Mouse (Mus musculus) heart, embryonic 13.5 days (tissue): ENCODE data around the gene Btbd2. TPM values are rescaled to one million over a fixed set of nuclear protein-coding genes. Genes with fewer than 3 reads are reported as not detected.
A peak's percentile ranks its signal among the peaks of the same experiment; 100 is the strongest.

Experiments
- ATAC-seq: fragments of 200-750 bp; cut with Nextera tagmentation; 2 replicates; pipeline ENCODE4 v1.8.0; 2017; ENCODE audit warnings: moderate TSS enrichment; ENCODE audit not compliant: insufficient number of reproducible peaks, low FRiP score, low TSS enrichment; ENCODE audit errors: extremely low read depth
- H3K27ac ChIP-seq: fragments of 300-500 bp; sonication (generic); replicated peaks from 2 replicates; pipeline ENCODE4 v1.5.1; 2015; ENCODE audit warnings: moderate library complexity, mild to moderate bottlenecking, inconsistent platforms
- H3K27me3 ChIP-seq: fragments of 300-500 bp; sonication (generic); replicated peaks from 2 replicates; pipeline ENCODE4 v1.6.1; 2015; ENCODE audit warnings: mild to moderate bottlenecking, inconsistent platforms
- H3K36me3 ChIP-seq: fragments of 300-500 bp; sonication (generic); 2 replicates; pipeline ENCODE4 v1.6.1; 2015; ENCODE audit warnings: mild to moderate bottlenecking, inconsistent platforms
- H3K4me1 ChIP-seq: fragments of 300-500 bp; sonication (generic); 2 replicates; pipeline ENCODE4 v1.6.1; 2015; ENCODE audit warnings: inconsistent platforms
- H3K4me2 ChIP-seq: fragments of 300-500 bp; sonication (generic); 2 replicates; pipeline ENCODE4 v1.6.1; 2015; ENCODE audit warnings: inconsistent platforms, mild to moderate bottlenecking, moderate library complexity
- H3K4me3 ChIP-seq: fragments of 300-500 bp; sonication (generic); 2 replicates; pipeline ENCODE4 v1.5.1; 2015; ENCODE audit warnings: moderate library complexity, mild to moderate bottlenecking, inconsistent platforms
- H3K9ac ChIP-seq: fragments of 300-500 bp; sonication (generic); 2 replicates; pipeline ENCODE4 v1.6.1; 2015; ENCODE audit warnings: inconsistent platforms, mild to moderate bottlenecking, moderate library complexity
- H3K9me3 ChIP-seq: fragments of 300-500 bp; sonication (generic); 2 replicates; pipeline ENCODE4 v1.6.1; 2016; ENCODE audit warnings: inconsistent platforms
- WGBS: fragments of 180-500 bp; shearing (Covaris S2); methylation state at CpG from one replicate; pipeline ENCODE4 v1.1.7; 2015; ENCODE audit warnings: mixed read lengths; 5-methylcytosine and 5-hydroxymethylcytosine counted together
- polyA plus RNA-seq: library from polyadenylated mRNA; unstranded; fragments of >200 nt; fragmentation: Nextera tagmentation; extraction: Ambion mirVana; gene quantifications from 2 replicates; pipeline ENCODE4 v1.2.1, GENCODE M21; 2015

Btbd2 gene
- 50.9 and 53.7 TPM in 2 replicates for polyA plus RNA-seq

DNA sequence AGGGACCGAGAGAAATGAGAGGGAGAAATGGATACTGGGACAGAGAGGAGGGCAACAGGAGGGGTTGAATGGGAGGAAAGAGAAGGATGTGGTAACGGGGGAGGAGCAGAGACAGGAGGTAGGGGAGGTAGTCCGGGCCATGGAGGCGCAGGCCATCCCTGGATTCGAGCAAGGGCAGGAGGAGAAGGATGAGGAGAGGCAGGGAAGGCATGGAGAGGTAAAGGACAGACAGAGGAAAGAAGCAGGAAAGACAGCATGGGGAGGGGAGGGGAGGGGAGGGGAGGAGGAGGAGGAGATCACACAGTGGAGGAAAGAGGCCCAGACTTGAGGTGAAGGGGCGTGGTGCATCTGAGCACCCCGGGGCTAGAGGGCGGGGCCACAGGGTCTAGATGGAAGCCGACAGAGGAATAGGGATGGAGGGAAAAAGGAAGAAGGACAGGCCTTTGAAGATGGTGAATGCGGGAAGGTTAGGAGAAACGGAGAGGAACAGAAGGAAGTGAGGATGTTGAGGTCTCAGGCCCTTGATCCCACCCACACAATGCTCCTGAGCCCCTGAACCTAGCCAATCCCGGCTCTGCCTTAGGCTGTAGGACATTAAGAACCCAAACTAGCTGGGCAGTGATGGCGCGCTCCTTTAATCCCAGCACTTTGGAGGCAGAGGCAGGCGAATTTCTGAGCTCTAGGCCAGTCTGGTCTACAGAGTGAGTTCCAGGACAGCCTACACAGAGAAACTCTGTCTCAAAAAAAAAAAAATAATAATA is at the start of gene Btbd2:
Gene Btbd2 (minus strand): TSS at position 209 of the 761 bp plus-strand sequence.
- peaks cover 3% of the 10 kb centered on the region for H3K36me3 ChIP-seq
- peak within 1 kb of the TSS; percentile 92 for H3K4me2 ChIP-seq
- H3K4me3 ChIP-seq = peak within 1 kb of the TSS; percentile 93
- H3K9me3 ChIP-seq = no peaks in the 10 kb centered on the region
- H3K4me1 ChIP-seq = peaks cover 42% of the 10 kb centered on the region
- H3K27ac ChIP-seq = peak within 1 kb of the TSS; percentile 86
- no peaks in the 10 kb centered on the region for H3K27me3 ChIP-seq
- H3K9ac ChIP-seq = peak within 1 kb of the TSS; percentile 99
- ATAC-seq = no peak
- 21% methylated on average over 15 of the region's 15 CpGs for whole genome bisulfite sequencing

DNA sequence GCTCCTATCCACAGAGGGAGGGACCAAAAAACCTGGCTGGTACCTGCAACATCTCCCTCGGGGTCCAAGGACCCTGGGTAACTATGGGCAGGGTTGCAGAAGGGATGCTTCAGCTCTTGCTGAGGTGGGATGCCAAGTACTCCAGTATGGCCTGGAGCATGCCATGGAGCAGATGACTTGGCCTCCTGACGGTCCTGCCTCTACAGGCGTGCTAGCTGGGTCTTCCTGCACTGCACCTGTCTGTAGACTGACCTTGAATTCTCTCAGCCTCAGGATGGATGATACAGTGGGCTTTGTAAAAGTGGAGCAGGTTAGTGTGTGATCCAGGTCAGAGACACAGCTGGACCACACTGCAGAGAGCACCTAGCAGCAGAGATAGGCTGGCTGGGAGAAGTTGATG is 48.6 kb upstream of the Btbd2 start:
- Histone ChIP-seq H3K27me3 (no peaks in the 10 kb centered on the region), H3K9me3 (no peaks in the 10 kb centered on the region), H3K9ac (no peak overlapping the region), H3K27ac (0 out of 2 replicates have a peak overlapping the region, but pooled peaks have one; percentile 5), H3K4me1 (peaks cover 43% of the 10 kb centered on the region), H3K36me3 (peaks cover 54% of the 10 kb centered on the region), H3K4me2 (no peak overlapping the region), H3K4me3 (no peak overlapping the region)
- ATAC-seq = no peak
- 67% methylated on average over 3 of the region's 3 CpGs for WGBS

DNA sequence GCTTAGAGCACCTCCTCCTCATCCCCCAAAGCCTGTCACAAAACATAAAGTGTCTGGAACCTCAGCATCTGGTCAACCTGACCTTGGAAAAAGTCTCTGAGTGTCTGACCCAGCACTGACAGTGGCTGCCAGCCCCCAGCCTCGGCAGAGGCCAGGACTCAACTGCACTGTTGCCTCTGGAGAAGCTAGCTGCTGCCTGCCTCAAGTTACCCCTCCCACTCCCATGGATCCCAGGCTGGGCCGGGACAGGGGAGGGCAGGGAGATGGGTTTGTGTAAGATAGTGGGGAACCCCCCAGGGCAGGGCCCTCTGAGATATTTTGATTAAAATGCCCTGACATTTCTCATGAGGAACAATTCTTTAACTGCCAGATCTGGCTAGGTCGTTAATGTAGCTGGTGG is 48.2 kb upstream of the Btbd2 start:
- no peaks in the 10 kb centered on the region for H3K27me3 ChIP-seq
- H3K4me2 ChIP-seq = no peak overlapping the region
- no peak for ATAC-seq
- H3K4me3 ChIP-seq = no peak overlapping the region
- H3K27ac ChIP-seq = 0 out of 2 replicates have a peak overlapping the region, but pooled peaks have one; percentile 15
- WGBS = 52% methylated on average over 3 of the region's 3 CpGs
- H3K9me3 ChIP-seq = no peaks in the 10 kb centered on the region
- H3K9ac ChIP-seq = 0 out of 2 replicates have a peak overlapping the region, but pooled peaks have one; percentile 82
- peaks cover 50% of the 10 kb centered on the region for H3K36me3 ChIP-seq
- H3K4me1 ChIP-seq = peaks cover 48% of the 10 kb centered on the region

DNA sequence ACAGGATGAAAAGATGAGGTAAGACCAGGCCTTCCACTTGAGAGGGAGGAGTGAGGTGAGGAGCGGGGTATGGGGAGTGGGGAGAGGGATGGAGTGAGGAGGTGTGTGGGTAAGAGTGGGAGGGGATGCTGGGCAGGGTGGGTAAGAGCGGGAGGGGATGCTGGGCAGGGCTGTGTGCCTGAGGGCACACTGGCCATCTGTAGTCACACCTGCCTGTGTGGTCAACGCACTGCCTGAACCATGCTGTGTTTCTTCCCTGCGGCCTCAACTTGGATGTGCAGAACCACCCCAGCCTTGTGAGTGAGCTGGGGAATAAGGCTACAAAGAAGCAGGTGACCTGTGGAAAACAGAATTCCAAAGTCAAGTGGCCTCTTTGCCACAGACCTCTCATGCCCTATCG is 47.5 kb upstream of the Btbd2 start:
- 84% methylated on average over 5 of the region's 5 CpGs for WGBS
- Histone ChIP-seq H3K36me3 (peaks cover 44% of the 10 kb centered on the region), H3K4me1 (peaks cover 53% of the 10 kb centered on the region), H3K27me3 (no peaks in the 10 kb centered on the region), H3K9ac (peak overlapping the region; percentile 82; the same call in 1 of the 2 replicates), H3K9me3 (no peaks in the 10 kb centered on the region), H3K4me2 (no peak overlapping the region), H3K27ac (0 out of 2 replicates have a peak overlapping the region, but pooled peaks have one; percentile 15), H3K4me3 (no peak overlapping the region)
- ATAC-seq = no peak

DNA sequence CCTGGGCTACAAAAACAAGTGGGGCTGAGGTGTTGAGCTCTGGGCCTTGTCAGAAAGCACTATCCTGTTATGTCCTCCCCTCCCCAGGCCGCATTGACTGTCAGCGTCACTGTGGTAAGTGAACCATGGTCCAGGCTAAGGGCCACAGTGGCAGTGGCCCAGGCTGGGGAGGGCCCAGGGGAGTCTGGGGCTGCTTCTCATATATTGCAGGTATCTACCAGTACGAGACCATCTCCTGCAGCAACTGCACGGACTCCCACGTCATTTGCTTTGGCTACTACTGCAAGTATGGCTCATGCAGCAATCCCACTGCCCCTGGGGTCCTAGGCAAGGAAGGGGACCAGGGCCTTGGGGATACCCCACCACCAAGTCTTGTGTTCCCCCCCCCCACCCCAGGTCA is 46.8 kb upstream of the Btbd2 start:
- Histone ChIP-seq H3K9ac (peak overlapping the region; percentile 82), H3K4me1 (peaks cover 59% of the 10 kb centered on the region), H3K27me3 (no peaks in the 10 kb centered on the region), H3K9me3 (no peaks in the 10 kb centered on the region), H3K4me3 (peak overlapping the region; percentile 61), H3K27ac (0 out of 2 replicates have a peak overlapping the region, but pooled peaks have one; percentile 76), H3K4me2 (peak overlapping the region; percentile 95), H3K36me3 (peaks cover 42% of the 10 kb centered on the region)
- no peak for ATAC-seq
- WGBS = 85% methylated on average over 5 of the region's 5 CpGs

- H3K9ac ChIP-seq = peak overlapping the region; percentile 82
- peak overlapping the region; percentile 95 for H3K4me2 ChIP-seq
- peaks cover 38% of the 10 kb centered on the region for H3K36me3 ChIP-seq
- 2% methylated on average over 47 of the region's 47 CpGs for WGBS
- peak overlapping the region; percentile 76 for H3K27ac ChIP-seq
- ATAC-seq = peak; percentile 80
- no peaks in the 10 kb centered on the region for H3K27me3 ChIP-seq
- no peaks in the 10 kb centered on the region for H3K9me3 ChIP-seq
- peak overlapping the region; percentile 61 for H3K4me3 ChIP-seq
- peaks cover 67% of the 10 kb centered on the region for H3K4me1 ChIP-seq
Observed at GRCm38 (mm10) chr10:80702536-80703390, 45.9 kb upstream of the Btbd2 start.

- Histone ChIP-seq H3K4me1 (peaks cover 74% of the 10 kb centered on the region), H3K36me3 (peaks cover 30% of the 10 kb centered on the region), H3K4me3 (peak within 1 kb of the TSS; percentile 61), H3K4me2 (peak within 1 kb of the TSS; percentile 95), H3K9ac (peak within 1 kb of the TSS; percentile 82), H3K27me3 (no peaks in the 10 kb centered on the region), H3K27ac (peak within 1 kb of the TSS; percentile 76), H3K9me3 (no peaks in the 10 kb centered on the region)
- peak; percentile 94 for ATAC-seq
- WGBS = under 1% methylated on average over 59 of the region's 59 CpGs
Observed at GRCm38 (mm10) chr10:80701721-80702535, 45.1 kb upstream of the Btbd2 start, which contains the start of the genes Mob3a and Izumo4. TSS of gene Mob3a (minus strand) at chr10:80701977. TSS of gene Izumo4 (plus strand) at chr10:80702184.

DNA sequence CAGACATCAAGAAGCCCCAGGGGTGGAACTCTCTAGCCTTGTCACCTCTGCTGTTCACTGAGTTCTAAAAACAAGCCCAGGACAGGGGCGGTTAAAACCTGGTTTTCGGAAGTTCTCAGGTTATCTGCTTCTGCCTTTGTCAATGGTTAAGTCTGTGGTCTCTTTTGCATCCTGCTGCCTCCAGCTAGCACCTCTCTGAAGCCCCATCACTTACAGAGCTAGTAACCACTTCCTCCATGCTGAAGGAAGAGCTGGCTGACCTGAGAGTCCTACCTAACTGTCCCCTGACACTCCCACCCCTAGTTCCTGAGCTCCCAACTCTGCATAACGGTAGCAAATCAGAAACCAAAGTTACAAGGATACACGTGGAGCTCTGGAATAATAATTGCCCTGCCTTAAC is 43.9 kb upstream of the Btbd2 start:
- Histone ChIP-seq H3K4me1 (peaks cover 81% of the 10 kb centered on the region), H3K9me3 (no peaks in the 10 kb centered on the region), H3K9ac (peak overlapping the region; percentile 81), H3K36me3 (peaks cover 18% of the 10 kb centered on the region), H3K27me3 (no peaks in the 10 kb centered on the region), H3K4me3 (peak overlapping the region; percentile 61), H3K27ac (peak overlapping the region; percentile 76; the same call in 1 of the 2 replicates), H3K4me2 (peak overlapping the region; percentile 95)
- WGBS = 34% methylated on average over 4 of the region's 4 CpGs
- no peak for ATAC-seq

- ATAC-seq = no peak
- Histone ChIP-seq H3K4me3 (peak overlapping the region; percentile 61; the same call in 1 of the 2 replicates), H3K4me1 (peaks cover 83% of the 10 kb centered on the region), H3K4me2 (peak overlapping the region; percentile 95), H3K36me3 (peaks cover 13% of the 10 kb centered on the region), H3K27me3 (no peaks in the 10 kb centered on the region), H3K9ac (peak overlapping the region; percentile 59), H3K27ac (no peak overlapping the region), H3K9me3 (no peaks in the 10 kb centered on the region)
- 84% methylated on average over 7 of the region's 7 CpGs for WGBS
Observed at GRCm38 (mm10) chr10:80700038-80700504, 43.2 kb upstream of the Btbd2 start.

- Histone ChIP-seq H3K9me3 (no peaks in the 10 kb centered on the region), H3K36me3 (peaks cover 27% of the 10 kb centered on the region), H3K4me1 (peaks cover 77% of the 10 kb centered on the region), H3K27me3 (no peaks in the 10 kb centered on the region), H3K9ac (0 out of 2 replicates have a peak overlapping the region, but pooled peaks have one; percentile 24), H3K4me2 (peak overlapping the region; percentile 24; the same call in 1 of the 2 replicates), H3K27ac (no peak overlapping the region), H3K4me3 (no peak overlapping the region)
- 87% methylated on average over 9 of the region's 9 CpGs for WGBS
- ATAC-seq = no peak
Observed at GRCm38 (mm10) chr10:80698605-80699004, 41.7 kb upstream of the Btbd2 start.
